Mouse (Mus musculus) kidney, adult 2 months (tissue): ENCODE results near the gene Cog3.

Experiments used
- CTCF ChIP-seq: fragments of 200-500 bp; conservative IDR thresholded peaks from 2 replicates; pipeline ENCODE4 v1.5.1; 2011; ENCODE audit warnings: low read depth, mild to moderate bottlenecking, control low read depth, low read length, moderate library complexity, mixed read lengths; ENCODE audit not compliant: insufficient read depth, insufficient read length
- POLR2A ChIP-seq: fragments of 200-500 bp; IDR thresholded peaks from one replicate; pipeline ENCODE4 v1.6.1; 2011; ENCODE audit warnings: low read depth, low read length, control low read depth

DNA sequence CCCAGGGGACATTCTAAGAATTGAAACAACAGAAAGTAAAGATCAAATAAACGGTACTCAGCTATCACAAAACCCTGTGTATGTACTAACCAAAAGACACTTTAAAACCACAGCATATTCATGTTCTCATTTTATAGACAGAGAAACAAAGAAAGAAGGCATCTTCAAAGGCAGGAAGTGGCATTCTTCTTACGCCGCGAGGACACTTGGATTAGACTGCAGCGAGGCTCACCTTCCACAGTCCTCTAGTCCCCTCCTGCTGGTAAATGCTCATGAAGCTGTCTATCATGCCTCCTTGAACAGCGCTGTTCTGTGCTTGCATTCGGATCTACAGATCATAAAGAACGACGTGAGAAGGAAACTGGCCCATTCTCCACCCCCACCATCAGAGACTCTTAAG lies 15.0 kb upstream of the Cog3 start:
- TF ChIP-seq POLR2A (no peak), CTCF (no peak)
